Mouse (Mus musculus): ENCODE measurements around the gene Prl3d1.
"Not testable (repeated sequence)": the region's sequence is repeated elsewhere in the genome, so short reads cannot be mapped to it uniquely, and the experiment has no call there.

GRCm38 (mm10) chr13:27093890-27094289, at the start of gene Prl3d1:
- not testable (repeated sequence) for TF ChIP-seq POLR2A (IDR thresholded peaks at IDR 0.05; ENCODE audit: borderline replicate concordance, extremely low read depth, low read depth, low read length); CTCF (IDR thresholded peaks at IDR 0.05; ENCODE audit: insufficient read depth, low read length)

All from lung, adult 2 months (tissue).